In genomic region chr10:96617221-96617950, GRCm38 (mm10) we compare ENCODE assay signal across 8 mouse cellular contexts. TPM values are rescaled to one million over a fixed set of nuclear protein-coding genes. Genes with fewer than 3 reads are reported as not detected.
DNase-seq lines count a peak whose midpoint lies in the region; ATAC-seq lines count a peak whose summit lies in the region.

No protein-coding gene starts in this region.

- peak; percentile 54 for DNase-seq in right cerebral cortex, postnatal 14 days
- DNase-seq in right cerebral cortex, adult 18-20 months = no peak
- DNase-seq in embryo, embryonic 9.5 days (ENCODE audit: extremely low spot score) = peak; percentile 65
- peak; percentile 61 for DNase-seq in ovary, postnatal 36 days (ENCODE audit: low spot score)
- DNase-seq in urinary bladder, postnatal 10 days (ENCODE audit: low spot score) = peak; percentile 17

- ATAC-seq in heart, embryonic 11.5 days (replicated peaks; ENCODE audit: insufficient number of reproducible peaks, low FRiP score, low TSS enrichment) = peak; percentile 32; the same call in 1 of the 2 replicates
- peak; percentile 17 for ATAC-seq in kidney, embryonic 16.5 days (ENCODE audit: low FRiP score, low TSS enrichment)
- ATAC-seq in lung, embryonic 15.5 days (ENCODE audit: borderline replicate concordance, extremely low read depth, low FRiP score, low TSS enrichment) = peak; percentile 17; the same call in 1 of the 2 replicates

- no peaks in the 10 kb centered on the region for H3K27me3 ChIP-seq in heart, embryonic 11.5 days (ENCODE audit: control insufficient read depth, insufficient read depth, low read length)
- H3K27me3 ChIP-seq in kidney, embryonic 16.5 days (ENCODE audit: insufficient read depth, low read length) = no peaks in the 10 kb centered on the region
- H3K27me3 ChIP-seq in lung, embryonic 15.5 days = no peaks in the 10 kb centered on the region

- H3K9ac ChIP-seq in heart, embryonic 11.5 days (ENCODE audit: low read depth, low read length) = peak overlapping the region; percentile 100
- peak overlapping the region; percentile 100 for H3K9ac ChIP-seq in kidney, embryonic 16.5 days (replicated peaks; ENCODE audit: low read length)
- peak overlapping the region; percentile 99 for H3K9ac ChIP-seq in lung, embryonic 15.5 days

- no peaks in the 10 kb centered on the region for H3K9me3 ChIP-seq in heart, embryonic 11.5 days (replicated peaks; ENCODE audit: control insufficient read depth, low read length)
- H3K9me3 ChIP-seq in kidney, embryonic 16.5 days (ENCODE audit: low read length) = no peaks in the 10 kb centered on the region
- no peaks in the 10 kb centered on the region for H3K9me3 ChIP-seq in lung, embryonic 15.5 days

- peak overlapping the region; percentile 95 for H3K27ac ChIP-seq in heart, embryonic 11.5 days (ENCODE audit: low read depth, low read length)
- peak overlapping the region; percentile 98 for H3K27ac ChIP-seq in kidney, embryonic 16.5 days (ENCODE audit: low read length)
- H3K27ac ChIP-seq in lung, embryonic 15.5 days = peak overlapping the region; percentile 93

- peaks cover 3% of the 10 kb centered on the region; the same call in 1 of the 2 replicates for H3K36me3 ChIP-seq in heart, embryonic 11.5 days (ENCODE audit: control insufficient read depth, insufficient read depth, low read length)
- H3K36me3 ChIP-seq in kidney, embryonic 16.5 days (ENCODE audit: insufficient read depth, low read length) = peaks cover 3% of the 10 kb centered on the region; the same call in 1 of the 2 replicates
- peaks cover 16% of the 10 kb centered on the region; the same call in 1 of the 2 replicates for H3K36me3 ChIP-seq in lung, embryonic 15.5 days

- H3K4me2 ChIP-seq in heart, embryonic 11.5 days = peak overlapping the region; percentile 63
- peak overlapping the region; percentile 53 for H3K4me2 ChIP-seq in kidney, embryonic 16.5 days (replicated peaks; ENCODE audit: low read depth, low read length)
- peak overlapping the region; percentile 52 for H3K4me2 ChIP-seq in lung, embryonic 15.5 days

- peak overlapping the region; percentile 75 for H3K4me3 ChIP-seq in heart, embryonic 11.5 days (ENCODE audit: low read depth, low read length)
- H3K4me3 ChIP-seq in kidney, embryonic 16.5 days (ENCODE audit: low read length) = peak overlapping the region; percentile 99
- H3K4me3 ChIP-seq in lung, embryonic 15.5 days = peak overlapping the region; percentile 91

- peaks cover 19% of the 10 kb centered on the region for H3K4me1 ChIP-seq in heart, embryonic 11.5 days (ENCODE audit: control insufficient read depth, insufficient read depth, low read length)
- peaks cover 33% of the 10 kb centered on the region for H3K4me1 ChIP-seq in kidney, embryonic 16.5 days (ENCODE audit: insufficient read depth, low read length)
- peaks cover 16% of the 10 kb centered on the region for H3K4me1 ChIP-seq in lung, embryonic 15.5 days

- WGBS in heart, embryonic 11.5 days (ENCODE audit: insufficient replicate concordance) = under 1% methylated on average over 77 of the region's 78 CpGs
- WGBS in kidney, embryonic 16.5 days = under 1% methylated on average over 75 of the region's 78 CpGs
- WGBS in lung, embryonic 15.5 days = under 1% methylated on average over 58 of the region's 78 CpGs

RNA-seq across cellular contexts. Expression of gene Btg1, which starts 0.6 kb away (rescaled TPM):
- 35.2 and 36.6 TPM in 2 replicates for polyA plus RNA-seq in heart, embryonic 11.5 days (2014; fragmentation: Nextera tagmentation; extraction: Ambion mirVana)
- 47.9 and 51.4 TPM in 2 replicates for polyA plus RNA-seq in kidney, embryonic 16.5 days (2015; fragmentation: Nextera tagmentation; extraction: Ambion mirVana)
- 53.7 and 59.3 TPM in 2 replicates for polyA plus RNA-seq in lung, embryonic 15.5 days (2015; fragmentation: Nextera tagmentation; extraction: Ambion mirVana)
